Mouse (Mus musculus): ENCODE data around the gene Foxd3.
"Not testable (repeated sequence)": the region's sequence is repeated elsewhere in the genome, so short reads cannot be mapped to it uniquely, and the experiment has no call there.

The Foxd3 gene

DNA sequence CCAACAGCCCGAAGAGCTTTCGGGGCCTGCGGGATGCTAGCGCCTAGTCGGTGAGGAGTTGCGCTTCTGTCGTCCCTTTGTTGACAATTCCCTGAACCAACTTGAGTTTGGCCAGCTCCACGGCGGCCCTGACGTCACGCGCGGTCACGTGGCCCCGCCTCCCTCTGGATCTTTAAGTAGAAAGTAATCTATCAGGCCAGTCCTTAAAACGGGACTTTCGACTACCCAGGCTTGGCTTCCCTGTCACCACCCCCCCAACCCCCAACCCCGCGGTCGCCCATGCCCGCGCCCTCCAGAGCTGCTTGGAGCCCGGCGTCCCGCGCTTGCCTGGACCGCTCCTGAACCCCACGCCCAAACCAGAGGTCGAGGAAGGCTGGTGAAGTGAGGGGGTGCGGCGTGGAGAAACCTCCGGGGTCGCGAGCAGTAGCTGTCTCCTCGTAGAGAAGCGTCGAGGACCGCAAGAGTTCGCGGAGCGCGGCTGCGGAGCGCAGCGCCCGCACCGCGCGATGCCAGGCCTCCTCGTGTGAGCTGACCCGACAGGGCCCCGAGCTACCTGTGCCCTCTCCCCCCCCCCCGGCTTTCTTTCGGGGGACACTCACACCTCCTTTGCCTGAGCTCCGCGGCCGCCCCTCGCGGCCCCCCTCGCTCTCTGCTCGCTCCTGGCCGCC is at the start of gene Foxd3:
Gene Foxd3, plus strand, starts transcription at position 363 of the 668 bp plus-strand sequence.
- no peak for DNase-seq (ENCODE audit: low spot score)

DNA sequence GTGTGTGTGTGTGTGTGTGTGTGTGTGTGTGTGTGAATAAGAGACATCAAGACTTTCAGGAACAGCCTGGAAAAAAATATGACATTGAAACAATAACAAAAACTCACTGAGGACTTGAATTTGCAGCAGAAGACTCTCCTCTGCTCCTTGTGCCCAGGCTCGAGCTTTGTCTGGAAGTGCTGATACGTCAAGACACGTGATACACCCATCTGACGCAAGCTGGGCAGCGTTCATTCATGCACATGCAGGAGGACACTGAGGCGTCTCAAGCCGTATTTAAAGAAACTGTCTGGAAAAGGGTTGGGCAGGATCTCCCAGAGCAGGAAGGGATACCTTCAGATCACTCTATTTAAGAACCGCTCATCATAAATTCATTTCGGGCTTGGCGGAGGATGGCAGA is 43.9 kb upstream of the Foxd3 start:
- no peak for DNase-seq (ENCODE audit: low spot score)

DNA sequence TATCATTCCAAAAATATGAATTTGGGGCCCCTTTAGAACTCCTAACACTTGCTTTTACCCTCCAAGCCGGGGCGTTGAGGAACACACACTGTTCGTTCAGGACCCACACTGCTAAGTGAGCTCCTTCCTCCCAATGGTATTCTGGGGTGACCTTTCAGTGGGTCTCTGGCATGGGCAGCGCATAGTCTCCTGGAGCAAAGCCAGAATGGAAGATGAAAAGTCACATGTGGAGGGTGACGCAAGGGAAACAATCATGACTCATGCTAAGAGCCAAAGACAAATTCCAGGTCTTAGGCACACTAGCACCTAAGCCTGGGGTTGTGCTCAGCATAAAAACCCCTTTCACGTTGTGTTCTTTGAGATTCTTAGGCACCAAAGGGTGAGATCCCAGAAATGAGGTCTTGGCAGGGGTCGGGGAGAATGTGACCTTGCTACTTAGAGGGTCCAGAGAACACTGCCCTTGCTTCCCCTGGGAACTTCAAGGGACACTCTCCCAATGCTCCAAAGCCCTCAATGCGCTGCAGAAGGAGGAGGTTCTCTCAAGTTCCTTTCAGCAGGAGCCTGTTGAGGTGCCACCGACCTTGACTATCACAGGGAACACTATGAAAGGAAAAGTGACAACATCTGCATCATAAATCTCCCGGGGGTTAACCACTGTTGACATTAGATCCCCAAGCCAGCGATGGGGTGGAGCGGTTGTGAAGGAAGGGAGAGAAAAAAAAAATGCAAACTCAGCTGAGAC is 43.3 kb upstream of the Foxd3 start:
- DNase-seq (ENCODE audit: low spot score): no peak

DNA sequence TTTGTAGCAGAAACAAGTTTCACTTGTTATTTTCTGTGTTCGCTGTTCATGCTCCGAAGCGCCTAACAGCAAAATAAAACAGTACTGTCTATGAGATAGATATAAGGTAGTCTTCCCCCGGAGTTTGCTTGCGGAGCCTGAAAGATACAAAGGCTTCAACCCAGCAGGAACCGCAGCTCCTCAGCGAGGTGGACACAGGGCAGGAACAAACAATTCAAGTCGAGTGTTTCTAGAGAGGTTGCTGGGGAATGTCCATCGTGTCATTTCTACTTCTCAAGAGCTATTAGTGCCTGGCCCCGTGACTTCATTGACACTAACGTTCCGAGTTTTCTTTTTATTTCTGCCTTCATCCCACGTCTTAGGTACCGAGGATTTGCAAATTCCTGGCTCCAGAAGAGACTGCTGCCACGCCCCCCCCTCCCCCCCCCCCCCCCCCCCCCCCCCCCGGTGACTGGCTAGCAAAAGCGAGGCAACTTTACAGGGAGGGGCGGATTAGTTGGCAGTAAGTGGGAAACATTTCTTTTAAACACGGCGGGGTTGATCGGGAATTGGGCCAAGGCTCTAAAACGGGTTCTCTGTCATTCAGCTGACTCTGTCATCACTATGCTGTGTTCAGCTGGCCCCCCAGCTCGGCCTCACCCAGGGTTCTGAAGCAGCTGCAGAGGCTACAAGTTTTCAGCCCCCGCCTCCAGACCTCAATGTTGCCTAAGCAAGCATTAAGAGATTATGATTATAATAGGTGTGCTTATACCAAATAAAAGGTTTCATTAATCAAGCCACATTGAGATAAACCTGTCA is 29.9 kb upstream of the Foxd3 start:
- DNase-seq (ENCODE audit: low spot score): no peak

DNA sequence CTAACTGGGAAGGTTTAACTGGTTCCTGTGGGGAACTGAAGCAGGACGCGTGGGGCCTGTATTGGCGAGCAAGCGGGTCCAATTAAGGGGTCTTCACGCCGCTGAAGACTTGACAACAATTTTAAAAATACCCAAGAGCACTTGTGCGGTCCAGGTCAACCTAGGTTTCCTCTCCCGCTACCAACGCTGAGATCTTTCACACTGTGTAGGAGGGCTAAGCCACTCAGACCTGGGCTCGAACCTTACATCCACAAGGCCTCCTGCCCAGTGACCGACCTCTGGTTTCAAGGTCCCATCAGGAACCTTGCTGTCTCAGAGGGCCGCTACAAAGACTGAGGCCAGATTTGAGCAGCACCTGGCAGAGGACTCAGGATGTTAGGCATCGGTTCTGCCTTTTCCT is 29.0 kb upstream of the Foxd3 start:
- no peak for DNase-seq (ENCODE audit: low spot score)

DNA sequence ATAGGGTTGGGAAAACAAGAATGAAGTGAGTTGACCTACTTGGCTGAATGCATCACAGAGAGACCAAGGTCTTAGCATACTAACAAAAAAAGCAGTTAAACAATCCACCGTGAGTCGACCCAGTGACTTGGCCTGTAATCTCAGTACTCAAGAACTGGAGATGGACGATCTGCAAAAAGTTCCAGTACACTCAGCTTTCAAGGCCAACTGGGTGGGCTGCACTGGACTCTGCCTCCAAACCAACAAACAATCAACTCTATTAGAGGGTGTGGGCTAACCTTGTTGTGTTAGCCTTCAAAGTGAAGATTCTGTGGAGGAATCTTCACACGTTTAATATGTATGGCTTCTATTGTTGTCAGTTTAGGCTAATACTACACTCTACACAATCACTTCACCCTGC is 20.1 kb upstream of the Foxd3 start:
- no peak for DNase-seq (ENCODE audit: low spot score)

DNA sequence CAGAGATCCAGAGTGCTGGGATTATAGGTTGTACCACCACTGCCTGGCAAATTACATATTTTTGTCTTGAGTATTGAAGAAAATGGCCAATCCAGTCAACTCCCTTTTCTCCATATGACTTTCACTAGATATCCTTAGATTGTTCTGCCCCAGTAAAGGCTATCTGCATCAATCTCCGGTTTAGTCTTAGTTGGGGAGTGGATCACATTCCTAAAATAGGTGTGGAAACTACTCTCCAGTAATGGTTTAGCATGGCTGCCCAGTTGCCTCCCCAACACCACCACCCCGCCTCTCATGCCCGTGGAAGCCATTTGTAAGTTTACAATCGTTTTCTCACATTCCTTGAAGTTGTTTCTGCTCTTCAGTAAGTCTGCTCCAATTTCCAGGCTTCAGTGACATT is 19.4 kb upstream of the Foxd3 start:
- no peak for DNase-seq (ENCODE audit: low spot score)

DNA sequence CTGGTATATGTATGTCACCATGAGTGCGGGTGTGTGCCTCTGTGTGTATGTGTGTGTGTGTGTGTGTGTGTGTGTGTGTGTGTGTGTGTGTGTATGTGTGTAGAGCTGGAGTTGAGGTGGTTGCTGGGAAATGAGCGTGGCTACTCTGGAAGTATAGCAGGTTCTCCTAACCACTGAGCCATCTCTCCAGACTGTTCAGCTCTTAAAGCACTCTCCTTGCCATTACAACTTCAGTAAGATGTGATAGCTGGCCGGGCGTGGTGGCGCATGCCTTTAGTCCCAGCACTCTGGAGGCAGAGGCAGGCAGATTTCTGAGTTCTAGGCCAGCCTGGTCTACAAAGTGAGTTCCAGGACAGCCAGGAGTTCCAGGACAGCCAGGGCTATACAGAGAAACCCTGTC is 15.5 kb upstream of the Foxd3 start:
- DNase-seq (ENCODE audit: low spot score): not testable (repeated sequence)

DNA sequence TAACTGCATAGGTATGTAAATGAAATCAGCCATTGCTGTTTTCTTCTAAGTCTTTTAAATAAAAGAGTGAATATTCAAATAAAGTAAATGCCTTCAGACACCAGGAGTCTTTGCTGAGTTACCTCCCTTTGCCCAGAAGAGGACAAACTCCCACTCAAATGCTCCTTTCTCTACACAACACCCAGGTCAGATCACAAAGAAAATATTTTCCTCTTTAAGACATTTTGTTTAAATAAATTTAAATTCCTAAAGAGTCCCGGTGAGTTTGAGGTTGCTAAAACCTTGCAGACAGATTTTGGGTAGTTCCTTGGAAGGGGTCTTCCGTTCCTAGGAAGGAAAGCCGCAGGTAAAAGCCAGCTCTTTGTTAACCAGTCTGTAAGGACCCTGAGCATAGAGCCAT is 14.2 kb upstream of the Foxd3 start:
- no peak for DNase-seq (ENCODE audit: low spot score)

DNA sequence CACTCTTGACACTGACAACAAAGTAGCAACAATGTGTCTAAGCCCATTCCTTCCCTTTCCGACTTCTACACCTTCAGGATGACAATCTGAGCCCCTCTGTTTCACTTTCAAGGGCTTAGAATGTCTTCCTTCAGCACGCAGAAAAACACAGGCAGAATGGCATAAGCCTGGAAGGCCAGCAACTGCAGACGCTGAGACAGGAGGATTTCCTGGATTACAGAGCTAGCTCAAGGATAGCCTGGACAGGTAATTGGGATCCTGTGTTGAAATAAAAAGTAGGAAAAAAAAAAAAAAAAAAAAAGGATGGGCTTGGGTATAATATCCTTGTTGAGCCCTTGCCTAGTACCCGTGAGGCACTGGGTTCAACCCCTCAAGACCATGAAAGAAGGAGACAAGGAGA is 10.5 kb upstream of the Foxd3 start:
- no peak for DNase-seq (ENCODE audit: low spot score)

DNA sequence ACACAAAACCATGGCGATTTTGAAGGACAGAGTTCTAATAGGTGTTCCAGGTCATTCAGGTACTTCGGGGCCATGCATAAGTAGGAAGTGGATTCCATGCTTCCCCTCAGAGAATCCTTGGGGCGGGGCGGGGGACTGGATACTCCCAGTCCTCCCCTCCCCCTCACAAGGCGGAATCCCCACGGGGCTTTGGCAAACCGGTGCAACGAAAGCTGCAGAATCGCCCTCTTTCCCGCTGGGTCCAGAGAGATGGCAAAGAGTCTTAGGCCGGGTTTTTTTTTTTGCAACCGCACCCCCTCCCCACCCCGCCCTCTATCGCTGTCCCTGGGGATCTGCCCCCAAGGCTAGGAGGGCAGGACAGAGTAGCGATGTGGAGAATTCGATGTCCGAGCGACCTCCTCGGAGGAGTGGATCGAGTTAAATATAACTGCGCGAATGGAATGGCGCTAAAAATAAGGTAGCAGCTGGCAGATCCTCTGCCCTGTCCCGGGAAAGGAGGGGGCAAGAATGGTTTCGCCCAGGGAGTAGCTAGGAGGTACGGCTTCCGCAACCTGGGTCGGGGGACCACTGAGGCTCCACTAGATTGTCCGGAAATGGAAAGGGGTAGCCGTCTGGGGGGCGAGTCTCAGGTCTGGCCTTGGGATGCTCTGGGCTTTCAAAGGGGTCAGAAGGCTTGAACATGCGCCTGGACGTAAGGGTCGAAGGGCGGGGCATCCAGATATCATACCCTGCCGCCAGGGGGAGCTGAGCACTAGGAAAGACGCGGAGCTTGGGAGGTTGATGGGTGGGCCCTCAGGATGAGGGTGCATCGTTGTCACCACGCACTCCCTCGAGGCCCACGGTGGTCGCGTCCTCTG is 5.8 kb upstream of the Foxd3 start:
- DNase-seq (ENCODE audit: low spot score): no peak

DNA sequence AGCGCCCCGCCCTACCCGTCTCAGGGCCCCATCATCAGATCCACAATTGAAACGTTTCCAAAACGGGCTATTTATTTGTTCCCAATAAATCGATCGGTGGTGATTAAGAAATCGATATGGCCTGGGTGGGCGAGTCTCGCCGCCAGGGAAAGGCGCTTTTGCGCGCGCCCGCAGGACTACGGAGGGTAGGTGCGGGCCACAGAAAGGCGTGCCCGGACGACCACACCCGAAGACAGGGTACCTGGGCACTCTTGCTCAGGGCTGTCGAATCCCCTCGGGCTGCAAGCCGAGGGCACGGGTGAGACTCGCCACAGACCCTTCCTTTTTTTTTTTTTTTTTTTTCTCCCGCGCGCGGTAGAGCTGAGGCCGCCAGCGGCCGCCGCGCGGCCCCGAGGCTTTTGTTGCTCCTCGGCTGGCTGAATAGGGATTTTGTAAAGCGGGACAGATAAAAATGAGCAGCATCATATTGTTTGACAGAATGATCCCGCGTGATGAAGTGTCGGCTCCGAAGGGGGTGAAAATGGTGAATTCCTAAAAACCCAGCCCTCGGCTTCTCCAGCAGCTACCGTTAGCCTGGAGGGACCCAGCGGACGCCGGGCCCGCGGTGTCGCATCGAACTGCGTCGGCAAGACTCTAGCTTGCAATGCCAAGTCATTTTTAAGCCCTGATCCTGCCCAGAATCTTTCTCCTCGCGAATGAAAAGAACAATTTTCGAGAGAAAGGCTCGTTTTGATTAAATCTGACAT is 5.0 kb upstream of the Foxd3 start:
- no peak for DNase-seq (ENCODE audit: low spot score)

DNA sequence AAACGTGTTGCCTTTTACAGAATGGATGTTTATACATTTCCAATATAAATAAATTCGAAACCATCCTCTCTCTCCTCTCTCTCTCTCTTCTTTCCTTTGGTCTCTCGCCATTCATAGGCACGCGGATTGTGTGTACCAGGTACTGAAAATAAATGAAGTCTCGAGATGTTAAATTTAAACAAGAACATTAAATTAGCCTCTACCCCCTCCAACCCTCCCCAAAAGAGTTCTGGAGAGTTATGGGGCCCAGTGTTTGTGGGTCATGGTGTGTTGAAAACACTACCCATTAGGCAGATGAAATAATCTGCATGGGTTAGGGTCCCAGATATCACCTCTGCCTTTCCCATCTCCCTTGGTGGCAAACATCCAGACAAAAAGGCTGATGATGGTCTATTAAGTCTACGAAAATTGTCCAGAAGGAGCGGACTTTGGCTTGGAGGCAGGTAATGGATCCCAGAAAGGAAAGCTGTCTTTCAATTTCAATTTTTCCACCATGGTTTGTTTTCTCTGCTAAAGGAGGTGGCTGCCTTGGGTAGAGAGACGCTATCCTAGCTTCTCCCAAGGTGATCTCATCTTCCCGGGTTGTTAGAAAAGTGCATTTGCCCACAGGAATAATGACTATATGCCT is 4.2 kb upstream of the Foxd3 start:
- no peak for DNase-seq (ENCODE audit: low spot score)

DNA sequence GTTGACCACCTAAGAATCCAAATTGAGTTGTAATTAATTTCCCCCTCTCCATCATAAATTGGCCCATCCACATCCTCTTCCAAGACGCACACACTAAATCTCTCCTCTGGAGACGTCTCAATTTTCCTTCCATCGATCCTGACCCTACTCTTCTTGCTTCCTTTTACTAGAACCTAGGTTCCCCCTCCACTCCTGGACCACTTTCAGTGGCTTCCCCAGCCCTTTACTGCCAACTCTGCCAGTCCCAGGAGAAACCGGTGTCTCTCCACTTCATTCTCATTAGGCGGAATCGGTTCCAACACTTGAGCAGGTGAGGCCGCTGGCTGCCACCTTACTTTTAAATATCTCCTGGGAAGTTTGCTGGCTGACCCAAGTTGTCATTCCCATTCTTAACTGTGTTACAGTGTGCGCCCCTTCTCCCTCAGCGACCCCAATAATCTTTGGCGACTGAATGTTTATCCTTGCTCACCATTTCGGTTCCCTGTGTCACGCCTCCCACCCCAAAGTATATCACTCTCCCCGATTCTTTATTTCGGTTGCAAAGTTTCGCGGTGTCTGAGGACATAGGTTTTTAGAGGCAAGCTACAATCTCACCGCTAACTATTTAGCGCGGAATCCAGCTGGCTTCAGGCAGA is 3.4 kb upstream of the Foxd3 start:
- DNase-seq (ENCODE audit: low spot score): no peak

DNA sequence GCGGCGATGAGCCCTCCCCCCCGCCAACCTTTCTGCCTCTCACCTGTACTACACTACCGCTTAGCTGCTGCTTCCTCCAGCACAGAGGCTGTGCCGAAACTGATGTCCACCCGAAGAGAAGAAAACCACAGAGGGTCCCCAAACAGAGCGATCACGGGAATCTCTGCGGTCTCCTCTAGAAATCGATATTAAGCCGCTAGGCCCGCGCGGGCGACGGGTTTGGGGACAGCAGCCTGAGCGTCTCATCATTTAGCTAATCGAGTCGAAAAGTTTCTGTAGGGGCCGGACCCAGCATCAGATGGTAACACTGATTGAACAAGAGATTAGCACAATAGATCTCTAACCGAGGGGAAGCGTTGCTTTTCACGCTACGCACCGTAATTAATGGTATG is 2.9 kb upstream of the Foxd3 start:
- DNase-seq (ENCODE audit: low spot score): no peak

DNA sequence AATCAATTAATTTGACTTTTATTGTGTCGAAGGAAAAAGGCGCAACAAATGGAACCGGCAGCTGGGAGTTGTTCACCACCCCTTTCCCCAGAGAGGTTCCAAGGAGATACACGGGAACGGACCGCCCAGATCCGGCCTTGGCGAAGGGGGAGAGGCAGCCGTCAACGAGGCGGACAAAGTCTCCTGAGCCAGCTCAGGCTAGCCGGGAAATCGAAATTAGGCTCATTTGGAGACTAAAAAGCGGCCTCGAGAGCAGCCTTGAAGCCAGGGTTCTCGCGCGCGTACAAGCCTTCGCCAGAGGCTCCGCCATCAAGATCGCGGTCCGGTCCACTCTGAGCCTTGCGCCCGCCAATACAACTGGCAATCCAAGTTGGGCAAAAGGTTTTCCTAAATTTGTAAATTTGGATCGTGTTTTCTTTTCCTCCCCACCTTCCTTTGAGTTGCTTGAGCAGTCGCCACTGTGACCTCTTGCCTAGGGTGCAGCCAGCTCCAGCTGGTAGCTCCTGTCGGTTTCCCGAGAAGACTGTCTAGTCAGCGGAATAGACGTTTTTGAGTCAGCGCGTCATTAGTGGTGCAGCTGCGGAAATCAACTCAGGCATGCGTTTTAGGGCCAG is 2.4 kb upstream of the Foxd3 start:
- no peak for DNase-seq (ENCODE audit: low spot score)

DNA sequence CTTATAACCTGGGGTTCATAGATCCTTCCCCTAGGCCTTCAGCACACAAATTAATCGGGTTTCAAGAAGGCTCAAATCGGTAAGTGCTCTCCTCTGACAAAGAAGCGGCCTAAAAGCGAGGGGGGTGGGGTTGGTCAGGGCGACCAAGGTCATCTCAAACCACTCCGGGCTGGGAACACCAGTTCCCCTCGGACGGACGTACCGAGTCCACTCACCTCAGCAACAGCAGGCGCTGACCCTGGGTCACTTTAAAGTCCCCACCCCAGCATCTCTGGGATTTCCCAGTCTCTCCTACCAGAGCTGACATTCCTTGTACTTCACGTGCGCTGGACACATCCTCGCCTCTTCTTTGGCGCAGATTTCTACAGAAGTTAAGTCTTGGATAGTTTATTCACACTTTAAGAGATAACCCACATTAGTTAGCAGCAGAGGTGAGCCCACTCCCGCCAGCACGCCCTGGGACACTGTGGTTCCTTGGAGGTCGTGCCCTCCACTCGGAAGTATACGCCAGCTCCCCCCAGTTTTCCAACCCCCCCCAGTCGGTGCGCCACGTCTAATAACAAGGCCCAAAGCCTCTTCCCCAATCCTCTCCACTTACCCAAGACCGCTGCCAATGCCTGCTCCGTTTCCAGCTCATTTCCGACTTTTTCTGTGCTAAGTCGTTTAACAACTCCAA is 1.3 kb upstream of the Foxd3 start:
- no peak for DNase-seq (ENCODE audit: low spot score)

DNA sequence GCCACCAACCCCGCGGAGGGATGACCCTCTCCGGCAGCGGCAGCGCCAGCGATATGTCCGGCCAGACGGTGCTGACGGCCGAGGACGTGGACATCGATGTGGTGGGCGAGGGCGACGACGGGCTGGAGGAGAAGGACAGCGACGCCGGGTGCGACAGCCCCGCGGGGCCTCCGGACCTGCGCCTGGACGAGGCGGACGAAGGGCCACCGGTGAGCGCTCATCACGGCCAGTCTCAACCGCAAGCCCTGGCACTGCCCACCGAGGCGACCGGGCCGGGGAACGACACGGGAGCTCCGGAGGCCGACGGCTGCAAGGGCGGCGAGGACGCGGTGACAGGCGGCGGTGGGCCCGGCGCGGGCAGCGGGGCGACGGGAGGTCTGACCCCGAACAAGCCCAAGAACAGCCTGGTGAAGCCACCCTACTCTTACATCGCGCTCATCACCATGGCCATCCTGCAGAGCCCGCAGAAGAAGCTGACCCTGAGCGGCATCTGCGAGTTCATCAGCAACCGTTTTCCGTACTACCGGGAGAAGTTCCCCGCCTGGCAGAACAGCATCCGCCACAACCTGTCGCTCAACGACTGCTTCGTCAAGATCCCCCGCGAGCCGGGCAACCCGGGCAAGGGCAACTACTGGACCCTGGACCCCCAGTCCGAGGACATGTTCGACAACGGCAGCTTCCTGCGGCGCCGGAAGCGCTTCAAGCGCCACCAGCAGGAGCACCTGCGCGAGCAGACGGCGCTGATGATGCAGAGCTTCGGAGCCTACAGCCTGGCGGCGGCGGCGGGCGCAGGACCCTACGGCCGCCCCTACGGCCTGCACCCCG is 718 bp downstream of the Foxd3 start:
- no peak for DNase-seq (ENCODE audit: low spot score)

DNA sequence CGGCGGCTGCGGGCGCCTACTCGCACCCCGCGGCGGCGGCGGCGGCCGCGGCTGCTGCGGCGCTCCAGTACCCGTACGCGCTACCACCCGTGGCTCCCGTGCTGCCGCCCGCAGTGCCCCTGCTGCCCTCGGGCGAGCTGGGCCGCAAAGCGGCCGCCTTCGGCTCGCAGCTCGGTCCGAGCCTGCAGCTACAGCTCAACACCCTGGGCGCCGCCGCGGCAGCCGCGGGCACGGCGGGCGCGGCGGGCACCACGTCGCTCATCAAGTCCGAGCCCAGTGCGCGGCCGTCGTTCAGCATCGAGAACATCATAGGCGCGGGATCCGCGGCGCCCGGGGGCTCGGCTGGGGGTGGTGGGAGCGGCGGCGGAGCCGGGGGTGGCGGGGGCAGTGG is 1.3 kb downstream of the Foxd3 start:
- DNase-seq (ENCODE audit: low spot score): no peak

Data from ovary, adult 18-20 months (tissue).